Mouse (Mus musculus): ENCODE data around the gene Hrct1.

DNA sequence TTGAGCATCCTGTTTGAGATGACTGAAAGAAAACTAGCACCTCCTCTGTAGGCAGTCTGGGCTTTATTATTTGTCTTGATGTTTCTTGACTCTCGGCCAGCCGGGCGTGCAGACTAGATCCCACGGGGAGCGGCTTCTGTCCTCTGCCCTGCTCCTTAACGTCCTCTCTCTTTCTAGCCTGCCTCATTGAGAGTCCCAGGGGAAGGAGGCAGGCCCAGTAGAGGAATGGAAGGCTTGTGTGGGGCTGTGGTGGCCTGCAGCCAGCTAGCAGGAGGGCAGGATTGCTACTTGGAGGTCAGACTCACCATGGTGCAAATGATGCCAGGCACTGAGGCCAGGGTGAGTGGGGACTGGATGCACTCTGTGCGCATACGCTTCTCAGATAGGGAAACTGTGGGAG lies 23.1 kb upstream of the Hrct1 start:
- TF ChIP-seq CTCF (IDR thresholded peaks at IDR 0.05), result no peak
- no peak for TF ChIP-seq POLR2A (IDR thresholded peaks at IDR 0.05; ENCODE audit: insufficient read depth, low read depth, low read length)
- no peak for TF ChIP-seq EP300 (IDR thresholded peaks at IDR 0.05; ENCODE audit: insufficient read depth, low read depth, low read length)

Data from heart, adult 2 months (tissue).